Mouse (Mus musculus): ENCODE measurements around the gene Rftn2.

- TF ChIP-seq ZC3H11A (IDR thresholded peaks at IDR 0.05; ENCODE audit: borderline replicate concordance, low read depth, low read length) (no peak), HCFC1 (IDR thresholded peaks at IDR 0.05; ENCODE audit: borderline replicate concordance, insufficient read depth, low read length) (no peak), CHD2 (IDR thresholded peaks at IDR 0.05; ENCODE audit: low read depth, low read length) (no peak), ZNF384 (IDR thresholded peaks at IDR 0.05; ENCODE audit: low read depth, low read length) (no peak)
Observed at GRCm38 (mm10) chr1:55238496-55238895, 11.9 kb upstream of the Rftn2 start.

Measured in ES-E14 (cell line).